Mouse (Mus musculus): Measurements from ENCODE around the gene Pole2. TPM values are rescaled to one million over a fixed set of nuclear protein-coding genes. Genes with fewer than 3 reads are reported as not detected.
"Not testable (repeated sequence)": the region's sequence is repeated elsewhere in the genome, so short reads cannot be mapped to it uniquely, and the experiment has no call there.

Gene Pole2
- polyA plus RNA-seq, 1 experiment from 2014 or later: 39.1 TPM

DNA sequence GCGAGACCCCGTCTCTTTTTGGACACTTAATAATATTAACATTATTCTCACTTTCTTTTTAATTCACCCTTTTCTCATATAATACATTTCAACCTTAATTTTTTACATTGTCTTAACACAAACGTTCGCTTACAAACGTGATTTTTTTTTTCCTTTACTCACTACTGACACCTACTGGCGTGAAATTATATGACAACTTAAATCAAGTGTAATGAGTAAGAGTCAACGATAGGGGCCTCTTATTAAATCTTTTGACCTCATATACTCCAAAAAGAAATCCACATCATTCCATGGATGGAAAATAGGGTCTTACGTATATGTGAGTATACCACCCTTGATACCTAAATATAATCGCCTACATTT lies 68.4 kb downstream of the Pole2 start:
- 5% methylated on average over 9 of the region's 9 CpGs for WGBS
- Histone ChIP-seq H3K4me1 (ENCODE audit: insufficient read depth) (no peaks in the 10 kb centered on the region), H3K36me3 (ENCODE audit: insufficient read depth) (peaks cover 28% of the 10 kb centered on the region), H3K27me3 (ENCODE audit: insufficient read depth, low read length) (no peaks in the 10 kb centered on the region), H3K27ac (ENCODE audit: low read depth) (no peak overlapping the region), H3K4me3 (ENCODE audit: low read depth, low read length) (peak overlapping the region; percentile 74), H3K4me2 (peak overlapping the region; percentile 45), H3K9ac (no peak overlapping the region), H3K9me3 (ENCODE audit: low read depth, low read length) (no peaks in the 10 kb centered on the region)
- DNase-seq (peak; percentile 91), ATAC-seq (ENCODE audit: insufficient read depth) (no peak)
- peak; percentile 78 for TF ChIP-seq CTCF (IDR thresholded peaks at IDR 0.05; ENCODE audit: low read depth)

GRCm38 (mm10) chr12:69158765-69159577 lies 69.0 kb downstream of the Pole2 start, which contains the start of gene Rps29:
TSS of gene Rps29 (minus strand) at chr12:69159186.
- peak; percentile 100 for DNase-seq
- Histone ChIP-seq H3K9ac (peak within 1 kb of the TSS; percentile 89), H3K4me3 (ENCODE audit: low read depth, low read length) (peak within 1 kb of the TSS; percentile 74), H3K36me3 (ENCODE audit: insufficient read depth) (peaks cover 28% of the 10 kb centered on the region), H3K4me2 (peak within 1 kb of the TSS; percentile 86), H3K27ac (ENCODE audit: low read depth) (peak within 1 kb of the TSS; percentile 96)
- not testable (repeated sequence) for H3K9me3 ChIP-seq (ENCODE audit: low read depth, low read length); H3K4me1 ChIP-seq (ENCODE audit: insufficient read depth); H3K27me3 ChIP-seq (ENCODE audit: insufficient read depth, low read length)
- under 1% methylated on average over 58 of the region's 68 CpGs for WGBS
- ATAC-seq (ENCODE audit: insufficient read depth): peak; percentile 99

GRCm38 (mm10) chr12:69158366-69158764 lies 69.6 kb downstream of the Pole2 start:
- H3K4me3 ChIP-seq (ENCODE audit: low read depth, low read length): peak overlapping the region; percentile 74
- H3K36me3 ChIP-seq (ENCODE audit: insufficient read depth): peaks cover 28% of the 10 kb centered on the region
- H3K9me3 ChIP-seq (ENCODE audit: low read depth, low read length): no peaks in the 10 kb centered on the region
- no peaks in the 10 kb centered on the region for H3K4me1 ChIP-seq (ENCODE audit: insufficient read depth)
- under 1% methylated on average over 19 of the region's 19 CpGs for WGBS
- ATAC-seq (ENCODE audit: insufficient read depth) (no peak), DNase-seq (peak; percentile 43)
- no peak for TF ChIP-seq CTCF (IDR thresholded peaks at IDR 0.05; ENCODE audit: low read depth)
- peak overlapping the region; percentile 86 for H3K4me2 ChIP-seq
- H3K9ac ChIP-seq: peak overlapping the region; percentile 89
- peak overlapping the region; percentile 96 for H3K27ac ChIP-seq (ENCODE audit: low read depth)
- no peaks in the 10 kb centered on the region for H3K27me3 ChIP-seq (ENCODE audit: insufficient read depth, low read length)

- ATAC-seq (ENCODE audit: insufficient read depth) (no peak), DNase-seq (no peak)
- Histone ChIP-seq H3K4me1 (ENCODE audit: insufficient read depth) (no peaks in the 10 kb centered on the region), H3K27me3 (ENCODE audit: insufficient read depth, low read length) (no peaks in the 10 kb centered on the region), H3K36me3 (ENCODE audit: insufficient read depth) (peaks cover 28% of the 10 kb centered on the region), H3K27ac (ENCODE audit: low read depth) (no peak overlapping the region), H3K4me3 (ENCODE audit: low read depth, low read length) (0 out of 2 replicates have a peak overlapping the region, but pooled peaks have one; percentile 74), H3K9me3 (ENCODE audit: low read depth, low read length) (no peaks in the 10 kb centered on the region), H3K9ac (no peak overlapping the region), H3K4me2 (peak overlapping the region; percentile 86)
- 95% methylated on average over 2 of the region's 2 CpGs for WGBS
- no peak for TF ChIP-seq CTCF (IDR thresholded peaks at IDR 0.05; ENCODE audit: low read depth)
Measured at GRCm38 (mm10) chr12:69157107-69157506, 70.9 kb downstream of the Pole2 start.

- H3K36me3 ChIP-seq (ENCODE audit: insufficient read depth): peaks cover 28% of the 10 kb centered on the region
- H3K27me3 ChIP-seq (ENCODE audit: insufficient read depth, low read length): no peaks in the 10 kb centered on the region
- H3K9ac ChIP-seq: no peak overlapping the region
- H3K4me2 ChIP-seq: no peak overlapping the region
- H3K4me1 ChIP-seq (ENCODE audit: insufficient read depth): no peaks in the 10 kb centered on the region
- no peak overlapping the region for H3K4me3 ChIP-seq (ENCODE audit: low read depth, low read length)
- DNase-seq: peak; percentile 33
- no peak overlapping the region for H3K27ac ChIP-seq (ENCODE audit: low read depth)
- no peaks in the 10 kb centered on the region for H3K9me3 ChIP-seq (ENCODE audit: low read depth, low read length)
- no peak for TF ChIP-seq CTCF (IDR thresholded peaks at IDR 0.05; ENCODE audit: low read depth)
- ATAC-seq (ENCODE audit: insufficient read depth): no peak
- 76% methylated on average over 4 of the region's 4 CpGs for WGBS
Measured at GRCm38 (mm10) chr12:69156436-69156835, 71.6 kb downstream of the Pole2 start.

DNA sequence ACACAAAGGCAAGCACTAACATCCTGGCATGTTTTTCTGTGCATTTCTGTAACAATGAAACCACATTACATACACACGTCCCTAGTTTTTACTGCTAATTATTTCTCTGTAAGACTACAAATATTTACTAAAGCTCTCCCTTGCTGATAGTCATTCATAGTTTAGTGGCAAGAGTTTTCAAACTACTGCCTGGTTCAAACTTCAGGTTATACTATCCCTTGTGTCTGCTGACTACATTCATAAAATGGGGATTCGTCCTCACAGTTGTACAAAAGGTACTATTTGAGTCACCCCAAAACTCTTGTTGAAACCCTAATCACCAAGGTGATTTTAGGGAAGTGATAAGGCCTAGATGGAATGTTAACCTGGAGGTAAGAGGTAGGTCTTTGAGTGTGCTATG lies 72.1 kb downstream of the Pole2 start:
- H3K4me2 ChIP-seq: no peak overlapping the region
- H3K27me3 ChIP-seq (ENCODE audit: insufficient read depth, low read length): no peaks in the 10 kb centered on the region
- TF ChIP-seq CTCF (IDR thresholded peaks at IDR 0.05; ENCODE audit: low read depth): no peak
- ATAC-seq (ENCODE audit: insufficient read depth): no peak
- peaks cover 28% of the 10 kb centered on the region for H3K36me3 ChIP-seq (ENCODE audit: insufficient read depth)
- no peak overlapping the region for H3K4me3 ChIP-seq (ENCODE audit: low read depth, low read length)
- no peaks in the 10 kb centered on the region for H3K4me1 ChIP-seq (ENCODE audit: insufficient read depth)
- no peak overlapping the region for H3K9ac ChIP-seq
- H3K9me3 ChIP-seq (ENCODE audit: low read depth, low read length): no peaks in the 10 kb centered on the region
- no peak for DNase-seq
- H3K27ac ChIP-seq (ENCODE audit: low read depth): no peak overlapping the region
- WGBS: 72% methylated on average over 2 of the region's 2 CpGs

Small RNAs within 50 kb of the gene (microRNA-seq; reads per million reads assigned to microRNA genes)
- not detected for gene Gm47287 (ENCODE audit: borderline number of aligned reads)
- gene Gm47295 (ENCODE audit: borderline number of aligned reads): 0.95 reads per million

Other genes starting within 250 kb of the Pole2 start
- gene Rps29, start 69.0 kb downstream of the Pole2 start, polyA plus RNA-seq (2014; fragmentation: Nextera tagmentation; extraction: Ambion mirVana): 1,824 and 2,015 TPM in 2 replicates
- 29.8 and 30.9 TPM in 2 replicates for gene Lrr1, start 59.4 kb downstream of the Pole2 start, polyA plus RNA-seq (2014; fragmentation: Nextera tagmentation; extraction: Ambion mirVana)
- 591 and 633 TPM in 2 replicates for gene Rpl36al, start 44.1 kb downstream of the Pole2 start, polyA plus RNA-seq (2014; fragmentation: Nextera tagmentation; extraction: Ambion mirVana)
- 61.4 and 62.0 TPM in 2 replicates for gene Mgat2, start 44.0 kb downstream of the Pole2 start, polyA plus RNA-seq (2014; fragmentation: Nextera tagmentation; extraction: Ambion mirVana)
- 31.4 and 31.6 TPM in 2 replicates for gene Gm49383, start 31.1 kb downstream of the Pole2 start, polyA plus RNA-seq (2014; fragmentation: Nextera tagmentation; extraction: Ambion mirVana)
- gene Dnaaf2, start 29.8 kb downstream of the Pole2 start, polyA plus RNA-seq (2014; fragmentation: Nextera tagmentation; extraction: Ambion mirVana): 9.3 and 11.3 TPM in 2 replicates
- 28.1 and 28.7 TPM in 2 replicates for gene Gm49384, start 23.9 kb downstream of the Pole2 start, polyA plus RNA-seq (2014; fragmentation: Nextera tagmentation; extraction: Ambion mirVana)
- 3.2 and 3.9 TPM in 2 replicates for gene Klhdc1, start 13.0 kb upstream of the Pole2 start, polyA plus RNA-seq (2014; fragmentation: Nextera tagmentation; extraction: Ambion mirVana)
- 141 and 142 TPM in 2 replicates for gene Klhdc2, start 68.5 kb upstream of the Pole2 start, polyA plus RNA-seq (2014; fragmentation: Nextera tagmentation; extraction: Ambion mirVana)
- 79.3 and 84.8 TPM in 2 replicates for gene Nemf, start 129.0 kb upstream of the Pole2 start, polyA plus RNA-seq (2014; fragmentation: Nextera tagmentation; extraction: Ambion mirVana)
- gene Arf6, start 144.0 kb upstream of the Pole2 start, polyA plus RNA-seq (2014; fragmentation: Nextera tagmentation; extraction: Ambion mirVana): 59.9 and 61.8 TPM in 2 replicates
- gene Gm9887, start 144.3 kb upstream of the Pole2 start, polyA plus RNA-seq (2014; fragmentation: Nextera tagmentation; extraction: Ambion mirVana): 2.0 and 2.2 TPM in 2 replicates

Data from lung, embryonic 14.5 days (tissue).